Mouse (Mus musculus) kidney, adult 18-20 months (tissue): Measurements from ENCODE around the gene Inpp4b.

Source experiments
- DNase-seq: peaks from one replicate; pipeline ENCODE4 v3.0.0; 2021

Inpp4b gene

DNA sequence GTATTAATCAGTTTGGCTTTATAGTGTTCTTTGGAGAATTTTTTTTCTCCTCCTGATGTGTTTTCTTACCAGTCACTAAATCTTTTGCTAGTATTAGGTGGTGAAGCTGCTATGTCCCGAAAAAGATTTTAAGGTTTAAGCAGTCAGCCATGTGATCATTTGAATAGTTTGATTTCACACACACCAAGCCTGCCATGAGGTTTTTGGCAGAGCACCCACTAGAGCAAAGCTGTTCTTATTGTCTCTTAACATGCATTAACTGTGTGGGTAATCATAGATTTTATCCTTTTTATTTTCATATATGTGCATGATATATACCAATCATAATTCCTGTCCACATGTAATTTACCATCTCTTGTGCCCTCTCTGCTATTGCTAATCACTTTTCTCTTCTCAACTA lies 240.6 kb downstream of the Inpp4b start:
- DNase-seq = no peak

DNA sequence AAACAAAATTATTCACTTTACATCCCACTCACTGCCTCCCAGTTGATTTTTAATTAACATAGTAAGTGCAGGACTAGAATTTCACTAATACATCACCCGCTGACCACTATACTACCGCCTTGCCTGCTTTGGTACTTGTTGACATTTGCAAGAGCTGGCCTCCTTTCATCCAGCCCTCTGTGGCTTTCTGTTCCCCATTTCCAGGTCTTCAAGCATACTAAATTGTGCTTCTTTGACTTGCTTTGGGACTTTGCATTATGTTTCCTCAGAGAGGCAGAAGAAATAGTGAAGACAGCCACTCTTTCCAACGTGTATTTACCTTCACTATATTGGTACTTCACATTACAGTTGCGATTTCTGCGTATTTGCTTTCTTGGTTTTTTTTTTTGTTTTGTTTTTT lies 244.4 kb downstream of the Inpp4b start:
- no peak for DNase-seq

DNA sequence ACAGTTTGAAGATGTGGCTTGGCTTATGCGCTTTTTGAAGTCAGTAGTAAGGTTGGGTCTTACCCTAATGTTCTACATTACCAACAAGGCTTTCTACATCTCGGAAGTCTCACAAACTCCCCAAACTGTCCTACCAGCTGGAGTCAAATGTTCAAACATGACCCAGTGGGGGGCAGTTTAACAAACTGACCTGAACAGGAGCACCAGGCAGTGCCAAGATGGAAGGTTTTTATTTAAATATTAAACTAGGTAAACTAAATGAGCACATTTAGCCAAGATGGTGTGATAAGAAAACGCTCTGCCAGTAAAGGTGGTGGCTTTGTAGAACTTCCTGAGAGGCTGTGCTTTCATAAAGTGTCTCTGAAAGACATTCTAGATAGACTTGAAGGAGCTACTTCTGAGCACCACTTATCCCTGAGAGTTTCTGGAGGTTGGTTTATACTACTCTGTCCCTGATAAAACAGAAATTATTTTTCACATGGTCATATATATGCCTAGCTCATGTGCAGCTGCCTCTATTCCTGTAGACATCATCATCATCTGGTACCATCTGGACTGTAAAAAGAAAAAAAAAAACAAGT lies 251.9 kb downstream of the Inpp4b start:
- no peak for DNase-seq

DNA sequence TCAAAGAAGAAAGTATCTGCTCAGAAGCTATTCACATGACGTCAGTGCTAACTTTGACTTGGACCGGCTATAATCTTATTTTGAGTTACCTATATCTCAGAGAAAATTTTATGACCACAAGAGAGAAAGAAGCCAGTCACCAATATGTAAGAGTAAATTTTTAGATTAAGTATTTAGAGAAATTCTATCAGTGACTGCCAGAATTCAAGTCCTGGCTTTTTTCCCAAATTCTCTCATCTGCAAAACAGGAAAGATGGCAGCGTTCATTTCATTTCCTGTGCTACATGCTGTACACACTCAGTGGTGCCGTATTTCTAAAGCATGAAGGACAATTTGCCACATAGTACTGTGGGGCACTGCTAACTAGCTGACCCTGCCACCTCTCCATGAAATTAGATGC lies 256.9 kb downstream of the Inpp4b start:
- DNase-seq = no peak

DNA sequence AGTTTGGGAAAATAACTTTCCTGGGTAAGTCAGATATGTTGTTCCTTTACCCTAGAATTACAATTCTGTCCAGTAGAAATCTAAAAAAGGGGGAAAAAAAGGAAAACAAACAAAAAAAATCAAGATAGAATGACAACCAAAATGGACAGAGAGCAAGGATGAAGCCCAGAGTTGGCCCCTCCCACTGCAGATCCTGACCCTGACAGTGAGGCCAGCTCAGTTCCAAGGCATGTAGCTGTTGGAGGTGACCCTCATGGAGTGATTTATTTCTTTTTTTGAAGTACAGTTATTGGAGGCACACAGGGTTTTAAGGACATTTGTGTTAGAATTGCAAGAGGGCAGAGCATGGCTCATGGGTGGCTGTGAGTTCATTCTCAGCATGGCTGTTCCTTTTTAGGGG lies 258.8 kb downstream of the Inpp4b start:
- no peak for DNase-seq

DNA sequence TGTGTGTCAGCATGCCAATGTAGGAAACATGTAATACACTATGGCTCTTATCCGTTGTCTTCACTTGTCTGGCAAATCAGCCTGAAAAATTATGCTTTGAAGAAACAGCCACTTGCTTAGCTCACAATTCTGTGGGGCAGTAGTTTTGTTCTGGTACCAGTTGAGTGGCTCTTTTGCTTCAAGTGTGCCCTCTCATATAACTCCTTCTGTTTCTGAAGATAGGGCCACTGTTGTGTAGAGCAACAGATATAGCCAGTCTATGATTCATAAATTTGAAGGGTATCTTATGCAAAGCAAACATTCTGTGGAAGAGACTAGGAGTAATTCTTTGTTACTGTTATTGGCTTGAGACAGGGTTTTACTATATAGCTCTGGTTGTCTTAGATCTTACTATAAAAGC lies 265.7 kb downstream of the Inpp4b start:
- no peak for DNase-seq

DNA sequence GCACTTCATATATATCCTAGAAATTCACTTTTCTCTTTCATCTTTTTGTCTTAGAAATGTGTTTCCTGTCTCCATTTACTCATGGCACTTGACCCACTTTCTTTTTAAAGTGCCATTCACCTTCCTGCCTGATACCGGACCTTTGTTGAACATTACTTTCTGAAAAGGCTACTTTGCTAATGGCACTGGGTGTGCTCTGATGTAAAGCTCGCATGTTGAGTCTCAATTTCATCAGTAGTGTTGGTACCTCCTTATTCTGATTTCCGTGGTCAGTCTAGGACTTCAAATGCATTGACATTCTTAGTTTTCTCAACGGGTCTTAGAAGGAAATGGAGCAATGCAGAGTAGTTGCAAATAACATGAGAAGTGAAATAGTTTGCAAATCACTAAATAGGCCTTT lies 266.7 kb downstream of the Inpp4b start:
- no peak for DNase-seq

DNA sequence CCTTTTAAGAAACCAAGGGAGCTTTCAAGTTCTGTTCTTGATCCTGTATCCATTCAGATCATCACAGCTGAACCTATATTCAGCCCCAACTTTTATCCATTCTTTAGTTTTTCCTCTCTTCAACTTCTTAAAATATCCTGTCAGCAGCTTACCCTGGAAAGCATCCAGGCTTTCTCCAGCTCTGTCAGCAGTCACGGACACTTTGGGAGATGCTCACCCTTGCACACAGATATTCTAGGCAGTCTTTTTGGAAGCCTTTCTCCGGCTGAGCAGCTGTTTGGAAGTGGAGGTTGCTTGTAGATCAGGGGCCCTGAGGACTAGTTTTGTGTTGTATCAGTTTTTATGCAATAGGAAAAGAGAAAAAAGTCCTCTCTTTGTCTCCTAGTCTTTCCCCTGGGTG lies 270.3 kb downstream of the Inpp4b start:
- no peak for DNase-seq

DNA sequence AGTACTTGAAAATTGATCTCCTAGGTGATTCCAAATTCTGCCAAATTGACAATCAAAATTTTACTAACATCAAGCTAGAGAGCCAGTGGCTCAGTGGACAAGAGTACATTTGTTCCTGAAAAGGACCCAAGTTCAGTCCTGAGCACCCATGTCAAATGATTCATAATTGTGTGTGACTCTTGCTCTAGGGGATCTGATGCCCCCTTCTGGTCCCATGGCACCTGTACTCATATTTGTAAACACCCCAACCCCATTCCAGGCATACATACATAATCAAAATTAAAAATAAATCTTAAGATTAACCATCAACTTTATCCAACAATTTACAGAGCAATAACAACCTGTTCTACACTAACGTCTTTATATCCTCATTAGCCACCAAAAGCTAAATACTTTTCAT lies 271.8 kb downstream of the Inpp4b start:
- no peak for DNase-seq

DNA sequence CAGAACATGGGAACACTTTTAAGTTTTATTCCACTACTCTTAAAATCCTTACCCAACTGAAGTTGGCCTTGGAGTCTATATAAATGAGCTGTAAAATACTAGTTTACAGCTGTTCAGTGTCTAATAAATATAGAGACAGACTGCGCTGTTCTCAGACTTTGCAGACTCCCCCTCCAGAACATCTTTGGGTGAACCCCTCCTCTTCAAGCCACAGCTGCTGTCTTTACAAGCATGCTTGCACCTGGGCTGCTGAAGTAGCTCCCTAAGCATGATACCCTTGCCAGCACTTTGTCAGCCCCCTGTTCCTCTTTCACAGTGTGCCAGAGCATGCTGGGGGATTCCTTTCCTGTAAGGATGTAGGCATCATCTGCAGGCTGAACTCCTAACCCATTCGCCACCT lies 272.2 kb downstream of the Inpp4b start:
- no peak for DNase-seq

DNA sequence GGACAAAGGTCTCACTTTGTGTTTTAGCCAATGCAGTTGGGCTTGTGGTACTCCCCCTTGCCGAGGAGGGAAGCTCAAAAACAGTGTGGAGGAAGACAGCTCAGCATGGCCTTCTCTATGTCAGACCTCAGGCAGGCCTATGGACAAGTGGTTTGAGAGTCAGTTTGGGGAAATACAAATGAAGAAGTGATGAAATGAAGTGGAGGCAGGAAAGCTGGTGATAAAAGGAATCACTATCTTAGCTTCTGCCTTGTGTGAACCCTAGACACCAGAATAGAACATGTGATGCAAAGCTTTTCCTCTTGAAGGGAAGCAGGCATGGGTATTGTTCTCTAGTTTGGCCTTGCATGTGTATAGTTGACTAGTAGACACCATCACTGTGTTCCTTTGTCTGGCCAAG lies 273.2 kb downstream of the Inpp4b start:
- DNase-seq = no peak

DNA sequence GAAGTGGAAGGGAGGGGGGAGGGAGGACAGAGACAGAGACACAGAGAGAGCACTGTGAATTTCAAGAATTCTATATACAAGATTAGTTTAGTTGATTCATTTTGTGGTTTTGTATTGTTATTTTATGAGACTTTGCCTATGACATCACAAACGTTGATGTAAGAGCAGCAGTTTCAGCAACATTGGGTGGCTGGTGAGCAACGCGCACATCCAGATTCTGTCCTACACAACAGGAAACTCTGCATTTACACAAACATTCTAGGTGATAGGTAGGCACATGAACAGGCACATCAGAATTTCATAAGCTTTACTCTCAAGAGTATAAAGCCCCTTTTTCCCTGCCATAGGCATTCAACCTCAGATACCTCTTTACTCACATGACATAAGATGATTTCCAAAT lies 276.6 kb downstream of the Inpp4b start:
- DNase-seq = no peak

DNA sequence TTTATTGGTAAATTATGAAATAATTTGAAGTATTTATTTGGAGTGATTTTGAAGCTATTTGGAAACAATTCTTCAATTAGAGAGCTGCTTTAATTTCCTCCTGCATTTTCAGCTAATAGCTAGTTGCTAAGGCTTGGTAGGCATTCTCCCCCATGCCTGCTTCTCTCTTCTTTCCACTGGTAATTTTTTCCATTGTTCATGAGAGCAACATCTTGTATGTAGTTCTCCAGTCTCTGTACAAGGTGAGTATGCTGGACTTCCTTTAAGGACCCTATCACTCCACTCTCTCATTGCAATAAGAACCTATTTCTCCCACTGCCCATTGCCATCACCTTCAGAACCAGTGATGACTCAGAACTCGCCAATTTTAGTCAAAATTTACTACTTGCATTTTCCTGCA lies 292.7 kb downstream of the Inpp4b start:
- DNase-seq = no peak

DNA sequence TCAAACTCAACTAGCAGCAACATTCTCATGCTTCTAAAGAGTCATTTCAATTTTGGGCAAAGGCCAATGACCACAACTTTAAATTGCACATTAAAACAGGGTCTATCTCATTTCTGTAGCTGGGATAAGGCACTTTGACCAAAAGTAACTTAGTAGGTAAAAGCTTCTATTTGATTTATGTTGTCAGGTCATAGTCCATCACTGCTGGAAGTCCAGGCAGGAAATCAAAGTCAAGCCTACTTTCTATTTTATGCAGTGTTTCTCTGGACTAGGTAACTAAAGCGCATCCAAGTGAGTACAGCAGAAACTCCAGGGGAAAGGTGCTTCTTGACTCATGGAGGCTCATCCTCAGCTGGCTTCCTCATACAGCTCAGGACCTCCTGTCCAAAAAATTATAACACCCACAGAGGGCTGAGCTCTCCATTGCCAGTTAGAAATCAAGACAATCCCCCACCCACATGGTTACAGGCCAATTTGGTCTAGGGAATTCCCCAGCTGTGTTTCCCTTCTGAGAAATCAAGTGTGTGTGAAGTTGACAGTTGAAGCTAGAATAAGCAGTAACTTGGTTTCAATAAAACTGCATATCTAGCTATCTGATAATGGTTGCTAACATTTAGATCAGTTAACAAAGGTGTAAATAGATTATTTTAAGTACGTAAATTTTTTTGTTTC lies 293.7 kb downstream of the Inpp4b start:
- no peak for DNase-seq

DNA sequence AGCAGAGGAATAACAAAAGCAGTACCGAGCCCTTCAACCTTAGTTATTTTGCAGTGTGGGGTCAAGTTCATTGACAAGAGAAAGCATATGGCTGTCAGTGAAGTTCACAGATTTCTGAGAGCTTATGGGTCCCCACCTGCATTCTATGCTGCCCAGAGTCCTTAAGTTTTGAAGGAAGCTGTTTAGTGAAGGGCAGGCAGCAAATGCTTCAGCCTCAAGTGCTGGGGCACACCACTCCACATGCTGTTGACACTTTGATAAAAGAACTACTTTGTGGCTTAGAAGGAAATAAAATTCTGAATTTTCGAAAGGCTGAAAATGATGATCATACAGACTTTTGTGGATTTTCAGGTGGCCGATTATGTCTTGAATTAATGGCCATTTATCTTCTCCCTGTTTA lies 296.1 kb downstream of the Inpp4b start:
- DNase-seq = no peak

DNA sequence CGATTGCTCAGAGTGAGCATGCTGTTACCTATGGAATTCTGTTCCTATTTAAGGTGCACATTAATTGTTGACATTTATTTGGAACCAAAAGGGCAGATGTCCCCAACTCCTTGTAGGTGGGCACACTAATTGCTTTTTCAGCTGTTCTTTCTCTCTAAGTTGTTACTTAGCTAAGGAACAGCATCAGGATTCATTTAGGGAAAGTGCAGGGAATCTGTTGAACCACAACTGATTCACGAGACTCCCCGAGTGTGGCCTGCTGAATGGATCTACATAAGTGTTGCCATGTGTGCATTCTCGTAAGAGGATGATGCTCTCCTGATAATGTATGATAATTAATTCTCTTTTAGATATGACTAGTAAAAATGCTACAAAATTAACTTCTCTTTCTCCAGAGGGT lies 297.5 kb downstream of the Inpp4b start:
- DNase-seq = no peak

DNA sequence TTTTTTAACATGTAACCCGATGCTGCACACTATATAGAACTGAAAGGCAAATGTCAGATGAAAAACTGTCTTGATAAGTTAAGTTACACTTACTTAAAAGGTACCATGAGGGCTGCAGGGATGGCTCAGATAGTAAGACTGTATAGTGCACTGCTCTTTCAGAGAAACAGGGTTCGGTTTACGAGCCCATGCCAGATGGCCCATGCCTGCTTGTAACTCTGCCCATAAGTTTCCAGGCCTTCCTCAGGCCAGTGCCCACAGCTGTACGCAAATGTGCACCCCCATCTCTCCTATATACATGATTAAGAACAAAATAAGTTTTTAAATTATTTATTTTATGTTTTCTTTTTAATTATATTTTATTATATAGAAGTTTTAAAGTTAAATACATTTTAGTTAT lies 300.7 kb downstream of the Inpp4b start:
- DNase-seq = no peak

DNA sequence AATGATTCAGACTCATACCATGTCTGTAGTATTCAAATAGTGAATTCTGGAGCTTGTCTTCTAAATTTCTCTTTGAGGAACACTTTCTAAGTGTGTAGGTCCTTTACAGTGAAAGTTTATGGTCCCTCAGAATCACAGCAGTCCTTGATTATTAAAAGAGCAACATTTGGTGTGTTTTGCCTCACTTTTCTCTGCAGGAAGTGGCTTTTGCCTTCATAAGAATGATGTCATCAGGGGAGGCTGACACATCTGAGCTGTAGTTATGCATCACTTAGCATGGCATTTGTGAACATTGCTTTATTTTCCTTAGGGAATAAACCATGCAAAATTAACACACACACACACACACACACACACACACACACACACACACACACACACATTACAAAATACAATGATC lies 349.8 kb downstream of the Inpp4b start:
- DNase-seq = no peak

DNA sequence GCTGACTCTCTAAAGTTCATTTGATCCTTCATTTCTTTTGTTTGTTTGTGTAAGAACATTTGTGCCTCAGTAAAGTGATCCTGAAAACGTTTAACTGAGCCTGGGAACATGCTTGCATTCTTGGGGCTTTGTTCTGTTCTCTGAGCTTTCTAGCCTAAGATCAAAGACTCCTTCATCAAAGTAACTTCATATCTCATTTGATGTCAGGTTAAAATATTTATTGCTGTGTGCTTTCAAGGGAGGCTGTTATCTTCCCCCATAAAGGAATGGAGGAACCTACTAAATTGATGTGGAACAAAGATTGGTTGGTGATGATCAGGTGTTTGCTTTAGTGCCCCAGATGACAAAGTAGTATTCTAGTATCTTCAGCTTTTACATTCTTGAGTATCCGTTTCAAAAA lies 352.5 kb downstream of the Inpp4b start:
- no peak for DNase-seq

DNA sequence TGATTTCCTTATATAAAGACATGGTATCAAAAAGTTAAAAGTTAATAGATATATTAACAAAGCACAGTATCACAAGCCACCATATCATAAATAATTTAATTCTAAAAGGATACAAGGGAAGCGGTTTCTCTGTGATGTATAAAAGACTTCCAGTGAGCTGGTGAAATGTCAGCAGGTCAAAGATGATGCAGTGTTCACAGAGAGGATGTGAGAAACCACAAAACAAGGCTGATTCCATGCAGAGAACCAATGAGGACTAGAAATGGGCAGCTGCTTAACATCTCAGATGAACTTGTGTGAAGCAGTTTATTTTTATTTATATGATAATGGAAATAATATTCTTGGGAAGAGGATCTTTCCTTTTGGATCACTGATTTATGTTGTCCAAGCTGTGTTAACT lies 359.7 kb downstream of the Inpp4b start:
- no peak for DNase-seq

DNA sequence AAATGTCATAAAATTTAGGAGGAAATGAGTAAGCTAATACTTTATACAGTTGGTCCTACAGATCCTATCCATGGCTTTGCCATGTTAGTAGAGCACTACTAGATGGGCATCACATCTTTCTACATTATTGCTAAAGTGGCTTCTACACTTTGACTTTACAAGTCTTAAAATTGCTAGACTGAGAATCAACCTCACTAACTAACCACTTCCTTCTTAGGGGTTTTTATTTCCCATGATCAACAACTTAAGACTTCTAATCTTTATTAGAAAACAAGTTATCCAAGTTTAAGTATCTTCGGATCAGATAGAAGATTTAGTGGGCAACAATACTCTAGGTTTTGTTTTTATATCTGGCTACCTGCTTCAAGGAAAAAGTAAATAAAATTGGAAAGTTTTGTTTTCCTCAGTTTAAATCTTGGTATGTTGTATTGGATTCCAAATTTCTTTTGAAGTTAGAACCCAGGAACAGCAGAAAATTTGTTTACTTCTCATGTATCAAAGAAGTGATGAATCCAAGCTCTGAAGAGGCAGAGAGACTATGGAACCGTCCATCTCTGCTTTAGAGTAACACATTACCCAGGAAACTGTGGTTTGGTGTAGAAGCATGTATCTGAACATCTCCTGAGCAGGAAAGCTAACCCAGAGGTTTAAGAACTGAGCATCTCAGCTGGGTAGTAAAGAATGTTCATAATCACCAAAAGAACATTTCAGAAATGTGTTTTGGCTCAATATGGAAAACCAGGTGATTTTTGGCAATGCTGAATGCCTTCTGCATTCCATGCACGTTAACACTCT lies 361.4 kb downstream of the Inpp4b start:
- DNase-seq = no peak

DNA sequence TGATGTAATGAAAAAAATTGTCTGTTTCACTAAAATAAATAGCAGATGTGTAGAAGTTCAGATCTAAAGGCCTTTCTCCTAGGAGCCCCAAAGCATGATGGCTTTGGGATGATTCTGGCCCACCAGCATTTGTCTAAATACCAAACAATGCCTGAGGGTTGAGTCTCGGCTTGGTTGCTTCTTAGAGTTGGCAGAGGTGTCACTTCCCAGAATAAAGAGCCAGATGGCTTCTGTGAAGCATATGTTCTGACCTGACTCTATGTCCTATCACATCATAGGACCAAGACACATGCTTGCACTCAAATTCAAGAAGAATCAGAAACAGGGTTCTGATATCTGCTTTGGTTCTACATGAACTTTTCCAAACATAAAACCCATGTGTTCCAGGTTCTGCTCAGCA lies 365.1 kb downstream of the Inpp4b start:
- DNase-seq = no peak

DNA sequence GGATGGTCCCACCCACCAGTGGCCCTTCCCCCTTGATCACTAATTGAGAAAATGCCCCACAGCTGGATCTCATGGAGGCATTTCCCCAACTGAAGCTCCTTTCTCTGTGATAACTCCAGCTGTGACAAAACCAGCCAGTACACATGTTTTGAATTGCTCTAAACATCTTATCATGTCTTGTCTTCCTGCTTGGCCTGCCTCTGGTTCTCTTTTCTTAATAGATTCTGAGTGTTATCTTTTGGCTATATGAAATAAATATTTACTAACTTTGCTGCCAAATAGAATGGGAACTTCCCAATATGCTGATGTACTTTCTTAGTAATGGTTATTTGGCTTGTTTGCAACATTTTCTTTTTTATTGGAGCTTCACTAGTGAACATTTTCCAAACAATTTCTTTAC lies 389.0 kb downstream of the Inpp4b start:
- no peak for DNase-seq

DNA sequence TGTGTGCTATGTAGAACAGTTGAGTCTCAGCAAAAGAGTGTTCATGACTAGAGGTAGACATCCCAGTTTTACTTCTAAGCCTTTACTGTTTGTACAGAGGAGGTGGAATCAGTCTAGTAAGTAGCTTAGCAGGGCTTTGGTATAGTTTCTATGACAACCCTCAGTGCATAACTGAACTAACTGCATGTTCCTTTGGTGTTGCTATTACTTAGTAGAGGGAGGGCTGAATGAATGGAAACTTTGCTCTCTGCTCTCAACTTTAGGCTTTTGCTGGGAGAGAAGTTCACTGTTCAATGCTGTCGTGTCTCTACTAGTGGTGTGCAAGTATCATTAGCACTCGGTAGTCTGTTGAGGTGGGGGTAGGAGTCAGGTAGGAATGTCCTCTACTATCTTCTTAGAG lies 393.3 kb downstream of the Inpp4b start:
- no peak for DNase-seq

DNA sequence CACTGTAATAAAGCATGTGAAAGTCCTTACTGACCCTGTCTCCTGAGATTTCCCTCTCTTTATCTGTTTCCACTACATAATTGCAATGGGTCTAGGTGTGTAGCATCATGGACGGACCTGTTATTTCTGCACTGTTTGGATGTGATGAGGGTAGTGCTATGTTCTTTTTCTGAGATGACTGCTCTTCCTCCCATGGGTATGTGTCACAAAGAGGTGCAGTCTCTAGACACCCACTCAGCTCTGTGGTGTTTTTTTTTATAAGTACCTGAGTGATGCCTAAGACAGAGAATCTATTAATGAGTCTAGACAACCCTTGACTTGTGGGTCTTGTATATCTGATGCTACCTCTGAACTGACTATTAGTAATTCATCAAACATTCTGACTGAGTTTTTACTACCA lies 393.7 kb downstream of the Inpp4b start:
- DNase-seq = no peak
